Mouse (Mus musculus) liver, embryonic 12.5 days (tissue): Measurements from ENCODE around the gene Emp2. TPM values are rescaled to one million over a fixed set of nuclear protein-coding genes. Genes with fewer than 3 reads are reported as not detected.

ENCODE experiments used
- ATAC-seq: fragments of 200-750 bp; cut with Nextera tagmentation; 2 replicates; pipeline ENCODE4 v1.8.0; 2017; ENCODE audit warnings: moderate number of reproducible peaks, mild to moderate bottlenecking, moderate library complexity
- H3K27ac ChIP-seq: fragments of 300-500 bp; sonication (generic); 2 replicates; pipeline ENCODE4 v1.5.1; 2016; ENCODE audit warnings: mild to moderate bottlenecking
- H3K27me3 ChIP-seq: fragments of 300-500 bp; sonication (generic); replicated peaks from 2 replicates; pipeline ENCODE4 v1.6.1; 2016; ENCODE audit warnings: mild to moderate bottlenecking, moderate library complexity
- H3K36me3 ChIP-seq: fragments of 300-500 bp; sonication (generic); 2 replicates; pipeline ENCODE4 v1.6.1; 2016; ENCODE audit warnings: mild to moderate bottlenecking, moderate library complexity
- H3K4me1 ChIP-seq: fragments of 300-500 bp; sonication (generic); 2 replicates; pipeline ENCODE4 v1.6.1; 2016
- H3K4me2 ChIP-seq: fragments of 300-500 bp; sonication (generic); 2 replicates; pipeline ENCODE4 v1.6.1; 2016; ENCODE audit warnings: mild to moderate bottlenecking, moderate library complexity
- H3K4me3 ChIP-seq: fragments of 300-500 bp; sonication (generic); 2 replicates; pipeline ENCODE4 v1.5.1; 2016; ENCODE audit warnings: mild to moderate bottlenecking, moderate library complexity
- H3K9ac ChIP-seq: fragments of 300-500 bp; sonication (generic); 2 replicates; pipeline ENCODE4 v1.6.1; 2016; ENCODE audit warnings: mild to moderate bottlenecking, moderate library complexity
- H3K9me3 ChIP-seq: fragments of 300-500 bp; sonication (generic); replicated peaks from 2 replicates; pipeline ENCODE4 v1.6.1; 2016; ENCODE audit warnings: mild to moderate bottlenecking, moderate library complexity
- WGBS: fragments of 180-500 bp; shearing (Covaris S2); methylation state at CpG from one replicate; pipeline ENCODE4 v1.1.7; 2016; ENCODE audit not compliant: insufficient replicate concordance; 5-methylcytosine and 5-hydroxymethylcytosine counted together
- polyA plus RNA-seq: library from polyadenylated mRNA; unstranded; fragments of >200 nt; fragmentation: Nextera tagmentation; extraction: Ambion mirVana; gene quantifications from 2 replicates; pipeline ENCODE4 v1.2.1, GENCODE M21; 2016

Emp2 gene
- polyA plus RNA-seq, result 5.4 and 5.7 TPM in 2 replicates

DNA sequence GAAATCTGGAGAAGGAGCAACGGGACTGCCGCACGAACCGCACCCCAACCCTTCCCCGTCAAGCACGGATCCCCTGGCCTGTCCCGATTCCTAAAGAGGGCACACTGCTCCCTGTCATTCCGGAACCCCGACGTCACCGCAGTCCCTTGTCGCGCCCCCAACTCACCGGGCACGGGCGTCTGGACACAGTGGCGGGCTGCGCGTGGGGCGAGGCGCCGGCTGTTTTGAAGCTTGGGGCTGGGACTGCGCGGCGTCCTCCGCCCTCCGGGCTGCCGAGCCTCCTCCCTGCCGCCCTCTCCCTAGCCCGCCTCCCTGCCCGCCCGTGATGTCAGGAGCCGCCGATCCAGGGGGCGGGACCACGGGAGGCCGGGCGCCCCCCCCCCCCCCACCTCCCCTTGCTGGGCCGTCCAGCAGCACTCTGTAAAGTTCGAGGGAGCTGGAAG, at the start of gene Emp2:
Emp2 (minus strand) TSS at position 323 of the 443 bp plus-strand sequence.
- Histone ChIP-seq H3K27ac (no peak within 1 kb of the TSS), H3K9ac (peak within 1 kb of the TSS; percentile 50), H3K36me3 (no peaks in the 10 kb centered on the region), H3K9me3 (no peaks in the 10 kb centered on the region), H3K4me1 (no peaks in the 10 kb centered on the region), H3K27me3 (peaks cover 47% of the 10 kb centered on the region), H3K4me2 (peak within 1 kb of the TSS; percentile 57), H3K4me3 (peak within 1 kb of the TSS; percentile 48)
- ATAC-seq, result peak; percentile 65
- WGBS, result 1% methylated on average over 36 of the region's 40 CpGs

DNA sequence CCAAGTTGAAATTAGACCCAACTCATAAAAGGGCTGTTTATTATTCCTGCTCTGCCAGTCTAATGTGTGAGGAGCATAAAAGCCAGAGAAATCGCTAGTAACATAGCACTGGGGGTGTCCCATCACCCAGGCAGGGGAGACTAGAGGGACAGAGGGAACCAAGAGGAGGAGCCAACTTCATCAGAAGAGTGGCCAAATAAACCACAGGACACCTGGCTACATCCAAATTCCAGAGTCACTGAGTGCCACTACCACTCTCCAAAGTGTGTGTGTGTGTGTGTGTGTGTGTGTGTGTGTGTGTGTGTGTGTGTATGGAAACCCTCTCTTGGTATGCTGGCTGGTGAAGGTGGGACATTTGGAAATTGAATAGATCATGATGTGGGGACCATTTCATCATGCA, 49.3 kb upstream of the Emp2 start:
- ATAC-seq, result no peak
- 44% methylated on average over 1 of the region's 1 CpGs for whole genome bisulfite sequencing
- Histone ChIP-seq H3K36me3 (no peaks in the 10 kb centered on the region), H3K9me3 (no peaks in the 10 kb centered on the region), H3K4me2 (no peak overlapping the region), H3K27ac (no peak overlapping the region), H3K4me3 (no peak overlapping the region), H3K4me1 (peaks cover 16% of the 10 kb centered on the region), H3K27me3 (peaks cover 7% of the 10 kb centered on the region; the same call in 1 of the 2 replicates), H3K9ac (no peak overlapping the region)

DNA sequence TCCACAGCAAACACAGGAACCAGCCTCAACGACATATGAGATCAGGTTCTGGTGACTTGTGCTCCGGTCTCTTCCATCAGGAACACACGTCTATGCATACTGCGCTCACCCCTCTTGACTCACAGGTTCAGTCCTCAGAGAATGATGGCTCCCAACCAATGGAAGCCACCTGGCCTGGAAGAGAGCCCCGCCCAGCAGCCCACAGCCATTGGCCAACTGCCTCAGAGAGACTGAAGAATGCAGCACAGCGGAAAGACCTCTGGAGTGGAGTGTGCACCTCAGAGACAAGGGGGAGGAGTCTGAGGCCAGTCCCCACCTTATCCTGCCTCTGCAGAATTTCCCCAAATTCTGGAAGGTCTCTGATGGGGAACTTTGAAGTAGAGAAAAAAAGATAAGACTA, 45.5 kb upstream of the Emp2 start:
- Histone ChIP-seq H3K27me3 (peaks cover 4% of the 10 kb centered on the region; the same call in 1 of the 2 replicates), H3K27ac (no peak overlapping the region), H3K9me3 (no peaks in the 10 kb centered on the region), H3K4me1 (peaks cover 21% of the 10 kb centered on the region), H3K4me3 (no peak overlapping the region), H3K36me3 (no peaks in the 10 kb centered on the region), H3K4me2 (no peak overlapping the region), H3K9ac (no peak overlapping the region)
- 58% methylated on average over 6 of the region's 6 CpGs for WGBS
- 0 out of 2 replicates have a peak, but pooled peaks have one; percentile 22 for ATAC-seq

GRCm38 (mm10) chr16:10358010-10358934, 44.5 kb upstream of the Emp2 start:
- 14% methylated on average over 30 of the region's 30 CpGs for WGBS
- Histone ChIP-seq H3K27me3 (peaks cover 4% of the 10 kb centered on the region; the same call in 1 of the 2 replicates), H3K4me1 (peaks cover 21% of the 10 kb centered on the region), H3K36me3 (no peaks in the 10 kb centered on the region), H3K4me2 (peak overlapping the region; percentile 64), H3K27ac (peak overlapping the region; percentile 64; the same call in 1 of the 2 replicates), H3K9me3 (no peaks in the 10 kb centered on the region), H3K9ac (no peak overlapping the region), H3K4me3 (peak overlapping the region; percentile 26; the same call in 1 of the 2 replicates)
- peak; percentile 97 for ATAC-seq

DNA sequence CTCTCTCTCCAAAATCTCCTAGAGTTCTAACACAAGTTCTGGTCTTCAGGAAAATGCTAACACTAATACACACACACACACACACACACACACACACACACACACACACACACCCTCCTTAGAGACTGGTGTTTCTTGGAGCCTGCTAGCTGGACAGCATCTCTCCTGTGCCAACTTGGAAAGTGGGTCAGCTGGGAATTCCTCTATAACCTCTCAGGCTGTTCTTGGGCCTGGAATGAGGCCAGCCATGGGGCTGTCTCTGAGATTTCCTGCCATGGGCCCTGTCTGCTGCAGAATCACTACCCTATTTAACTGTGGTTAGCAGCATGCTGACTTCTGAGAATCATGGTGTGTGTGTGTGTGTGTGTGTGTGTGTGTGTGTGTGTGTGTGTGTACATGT, 41.2 kb upstream of the Emp2 start:
- Histone ChIP-seq H3K4me3 (no peak overlapping the region), H3K4me2 (no peak overlapping the region), H3K27ac (no peak overlapping the region), H3K4me1 (peaks cover 21% of the 10 kb centered on the region), H3K27me3 (peaks cover 4% of the 10 kb centered on the region; the same call in 1 of the 2 replicates), H3K9me3 (no peaks in the 10 kb centered on the region), H3K9ac (no peak overlapping the region), H3K36me3 (no peaks in the 10 kb centered on the region)
- no peak for ATAC-seq

DNA sequence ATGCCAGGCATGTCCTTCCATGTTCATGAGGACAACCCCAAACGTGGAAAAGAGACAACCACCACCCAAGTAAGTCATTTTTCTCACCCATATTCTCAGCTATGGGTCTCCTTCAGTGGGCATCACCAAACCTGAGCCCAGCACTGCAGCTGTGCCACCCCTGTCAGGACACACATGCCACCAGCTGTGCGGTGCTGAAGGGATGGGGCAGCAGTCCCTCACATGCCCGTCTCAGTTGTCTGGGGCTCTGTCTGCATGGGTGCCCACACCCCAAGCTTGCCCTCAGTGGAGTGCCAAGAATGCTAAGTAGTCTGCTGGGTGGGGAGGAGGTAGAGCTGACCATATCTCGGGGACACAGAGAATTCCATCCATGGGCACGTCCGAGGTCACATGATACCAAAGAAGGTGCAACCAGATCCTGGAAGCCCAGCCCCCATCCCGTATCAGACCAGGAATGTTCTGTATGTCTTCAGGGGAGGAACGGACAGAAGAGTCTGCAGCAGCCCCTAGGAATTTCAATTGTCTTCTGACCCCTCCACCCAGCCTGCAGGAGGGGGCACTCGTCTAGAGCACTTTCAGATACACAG, 37.4 kb upstream of the Emp2 start:
- Histone ChIP-seq H3K27me3 (no peaks in the 10 kb centered on the region), H3K4me2 (no peak overlapping the region), H3K27ac (no peak overlapping the region), H3K4me1 (no peaks in the 10 kb centered on the region), H3K4me3 (no peak overlapping the region), H3K36me3 (no peaks in the 10 kb centered on the region), H3K9ac (no peak overlapping the region), H3K9me3 (no peaks in the 10 kb centered on the region)
- ATAC-seq, result no peak
- WGBS, result 46% methylated on average over 9 of the region's 9 CpGs

- Histone ChIP-seq H3K4me2 (no peak overlapping the region), H3K9ac (no peak overlapping the region), H3K27ac (0 out of 2 replicates have a peak overlapping the region, but pooled peaks have one; percentile 17), H3K36me3 (no peaks in the 10 kb centered on the region), H3K27me3 (no peaks in the 10 kb centered on the region), H3K4me1 (no peaks in the 10 kb centered on the region), H3K9me3 (no peaks in the 10 kb centered on the region), H3K4me3 (no peak overlapping the region)
- WGBS, result 69% methylated on average over 10 of the region's 10 CpGs
- 0 out of 2 replicates have a peak, but pooled peaks have one; percentile 10 for ATAC-seq
Measured at GRCm38 (mm10) chr16:10349876-10350275, 36.1 kb upstream of the Emp2 start.

DNA sequence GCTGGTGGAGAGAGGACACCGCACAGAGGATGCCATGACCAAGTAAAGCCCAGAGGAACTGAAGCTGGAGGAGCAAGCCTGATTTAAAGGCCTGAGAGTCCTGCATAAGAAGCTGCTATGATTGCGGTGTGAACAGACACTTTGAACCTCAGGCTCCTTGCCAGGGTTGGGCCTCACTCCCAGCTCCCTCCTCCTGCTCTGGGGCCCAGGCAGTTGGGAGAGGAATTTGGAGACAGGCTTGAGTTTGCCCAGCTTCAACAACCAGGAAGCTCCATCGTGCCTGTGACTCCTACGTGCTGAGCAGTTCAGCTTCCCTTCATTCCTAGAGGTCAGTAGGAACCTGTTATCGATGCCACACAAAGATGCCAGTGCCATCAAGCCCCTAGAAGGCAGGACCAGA, 35.7 kb upstream of the Emp2 start:
- 43% methylated on average over 5 of the region's 5 CpGs for WGBS

GRCm38 (mm10) chr16:10347551-10347950, 33.8 kb upstream of the Emp2 start:
- H3K4me3 ChIP-seq, result no peak overlapping the region
- no peak for ATAC-seq
- no peaks in the 10 kb centered on the region for H3K9me3 ChIP-seq
- no peak overlapping the region for H3K4me2 ChIP-seq
- H3K4me1 ChIP-seq, result no peaks in the 10 kb centered on the region
- H3K27ac ChIP-seq, result no peak overlapping the region
- H3K27me3 ChIP-seq, result no peaks in the 10 kb centered on the region
- H3K36me3 ChIP-seq, result no peaks in the 10 kb centered on the region
- no peak overlapping the region for H3K9ac ChIP-seq
- 73% methylated on average over 7 of the region's 7 CpGs for WGBS

More for the DNA sequence above, 35.7 kb upstream of the Emp2 start:
- no peaks in the 10 kb centered on the region for H3K9me3 ChIP-seq
- no peak overlapping the region for H3K4me3 ChIP-seq
- no peaks in the 10 kb centered on the region for H3K36me3 ChIP-seq
- no peak overlapping the region for H3K4me2 ChIP-seq
- no peak for ATAC-seq
- H3K27ac ChIP-seq, result 0 out of 2 replicates have a peak overlapping the region, but pooled peaks have one; percentile 17
- no peaks in the 10 kb centered on the region for H3K4me1 ChIP-seq
- no peak overlapping the region for H3K9ac ChIP-seq
- H3K27me3 ChIP-seq, result no peaks in the 10 kb centered on the region

GRCm38 (mm10) chr16:10341110-10341509, 27.3 kb upstream of the Emp2 start:
- WGBS, result 59% methylated on average over 4 of the region's 4 CpGs
- Histone ChIP-seq H3K27ac (no peak overlapping the region), H3K4me1 (no peaks in the 10 kb centered on the region), H3K27me3 (no peaks in the 10 kb centered on the region), H3K4me2 (no peak overlapping the region), H3K9ac (no peak overlapping the region), H3K9me3 (no peaks in the 10 kb centered on the region), H3K4me3 (no peak overlapping the region), H3K36me3 (no peaks in the 10 kb centered on the region)
- ATAC-seq, result no peak

GRCm38 (mm10) chr16:10339930-10340329, 26.2 kb upstream of the Emp2 start:
- no peak overlapping the region for H3K4me2 ChIP-seq
- H3K9me3 ChIP-seq, result no peaks in the 10 kb centered on the region
- no peak overlapping the region for H3K9ac ChIP-seq
- H3K4me3 ChIP-seq, result no peak overlapping the region
- WGBS, result 76% methylated on average over 10 of the region's 10 CpGs
- H3K27ac ChIP-seq, result no peak overlapping the region
- H3K36me3 ChIP-seq, result no peaks in the 10 kb centered on the region
- no peak for ATAC-seq
- H3K4me1 ChIP-seq, result no peaks in the 10 kb centered on the region
- no peaks in the 10 kb centered on the region for H3K27me3 ChIP-seq

DNA sequence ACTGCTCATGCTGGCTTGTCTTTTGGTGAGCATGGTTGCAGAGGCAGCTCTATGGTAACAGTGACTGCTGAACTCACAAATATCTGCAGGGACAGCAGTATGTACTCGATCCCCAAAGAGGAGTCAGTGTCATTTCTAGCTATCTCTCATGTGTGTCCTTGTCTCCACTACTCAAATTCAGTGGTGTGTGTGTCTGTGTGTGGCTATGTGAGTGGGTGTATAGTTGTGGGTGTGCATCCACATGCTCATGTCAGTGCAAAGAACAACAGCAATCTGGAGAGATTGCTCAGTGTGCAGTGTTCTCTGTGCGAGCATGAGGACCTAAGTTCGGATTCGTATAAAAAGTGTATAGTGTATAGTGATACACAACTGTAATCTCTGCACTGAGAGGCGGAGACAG, 24.8 kb upstream of the Emp2 start:
- no peak overlapping the region for H3K27ac ChIP-seq
- no peaks in the 10 kb centered on the region for H3K36me3 ChIP-seq
- WGBS, result 71% methylated on average over 5 of the region's 5 CpGs
- no peak overlapping the region for H3K4me2 ChIP-seq
- H3K4me1 ChIP-seq, result no peaks in the 10 kb centered on the region
- ATAC-seq, result no peak
- H3K4me3 ChIP-seq, result no peak overlapping the region
- no peaks in the 10 kb centered on the region for H3K9me3 ChIP-seq
- H3K9ac ChIP-seq, result no peak overlapping the region
- H3K27me3 ChIP-seq, result no peaks in the 10 kb centered on the region
